Mouse (Mus musculus) limb, embryonic 10.5 days (tissue): ENCODE data around the gene A630001G21Rik. TPM values are rescaled to one million over a fixed set of nuclear protein-coding genes. Genes with fewer than 3 reads are reported as not detected.
A peak's percentile ranks its signal among the peaks of the same experiment; 100 is the strongest.

Source experiments
- DNase-seq: peaks from one replicate; pipeline ENCODE4 v3.0.0-alpha.2; 2017; ENCODE audit warnings: low spot score
- H3K27ac ChIP-seq: fragments of 300-500 bp; sonication (generic); 2 replicates; pipeline ENCODE4 v1.5.1; 2016; ENCODE audit warnings: mild to moderate bottlenecking
- H3K27me3 ChIP-seq: fragments of 300-500 bp; sonication (generic); 2 replicates; pipeline ENCODE4 v1.6.1; 2016; ENCODE audit warnings: low read depth, mild to moderate bottlenecking; ENCODE audit not compliant: poor library complexity, severe bottlenecking
- H3K36me3 ChIP-seq: fragments of 300-500 bp; sonication (generic); 2 replicates; pipeline ENCODE4 v1.6.1; 2016; ENCODE audit warnings: mild to moderate bottlenecking, moderate library complexity
- H3K4me1 ChIP-seq: fragments of 300-500 bp; sonication (generic); 2 replicates; pipeline ENCODE4 v1.6.1; 2016
- H3K4me3 ChIP-seq: fragments of 300-500 bp; sonication (generic); 2 replicates; pipeline ENCODE4 v1.5.1; 2016; ENCODE audit warnings: mild to moderate bottlenecking, moderate library complexity
- H3K9me3 ChIP-seq: fragments of 300-500 bp; sonication (generic); replicated peaks from 2 replicates; pipeline ENCODE4 v1.6.1; 2016; ENCODE audit warnings: mild to moderate bottlenecking
- WGBS: fragments of 180-500 bp; shearing (Covaris S2); methylation state at CpG from one replicate; pipeline ENCODE4 v1.1.7; 2016; 5-methylcytosine and 5-hydroxymethylcytosine counted together
- polyA plus RNA-seq: library from polyadenylated mRNA; unstranded; fragments of >200 nt; fragmentation: Nextera tagmentation; extraction: Ambion mirVana; gene quantifications from 2 replicates; pipeline ENCODE4 v1.2.1, GENCODE M21; 2016

Gene A630001G21Rik
- polyA plus RNA-seq, 1 experiment from 2014 or later: 0.48 TPM

- Histone ChIP-seq H3K9me3 (no peaks in the 10 kb centered on the region), H3K4me1 (peaks cover 6% of the 10 kb centered on the region; the same call in 1 of the 2 replicates), H3K4me3 (peak overlapping the region; percentile 95), H3K36me3 (peaks cover 12% of the 10 kb centered on the region), H3K27me3 (no peaks in the 10 kb centered on the region), H3K27ac (peak overlapping the region; percentile 95)
- under 1% methylated on average over 38 of the region's 38 CpGs for WGBS
- DNase-seq: peak; percentile 73
These were observed 15.8 kb upstream of the A630001G21Rik start for GRCm38 (mm10) chr1:85794106-85794771.

- peak within 1 kb of the TSS; percentile 95 for H3K4me3 ChIP-seq
- WGBS: under 1% methylated on average over 107 of the region's 118 CpGs
These were observed 15.0 kb upstream of the A630001G21Rik start, which contains the start of gene Cab39 for GRCm38 (mm10) chr1:85793208-85794105. Gene Cab39, plus strand, starts transcription at chr1:85793441.

GRCm38 (mm10) chr1:85791476-85791875, 13.0 kb upstream of the A630001G21Rik start:
- 92% methylated on average over 3 of the region's 3 CpGs for WGBS

More at GRCm38 (mm10) chr1:85793208-85794105, 15.0 kb upstream of the A630001G21Rik start, which contains the start of gene Cab39:
- H3K27ac ChIP-seq: peak within 1 kb of the TSS; percentile 95
- H3K4me1 ChIP-seq: peaks cover 6% of the 10 kb centered on the region; the same call in 1 of the 2 replicates
- no peaks in the 10 kb centered on the region for H3K27me3 ChIP-seq
- DNase-seq: peak; percentile 86
- no peaks in the 10 kb centered on the region for H3K9me3 ChIP-seq
- H3K36me3 ChIP-seq: peaks cover 12% of the 10 kb centered on the region

GRCm38 (mm10) chr1:85790565-85790964, 12.1 kb upstream of the A630001G21Rik start:
- 68% methylated on average over 3 of the region's 3 CpGs for WGBS
- Histone ChIP-seq H3K4me3 (no peak overlapping the region), H3K4me1 (peaks cover 6% of the 10 kb centered on the region; the same call in 1 of the 2 replicates), H3K36me3 (no peaks in the 10 kb centered on the region), H3K27ac (no peak overlapping the region), H3K9me3 (no peaks in the 10 kb centered on the region), H3K27me3 (no peaks in the 10 kb centered on the region)
- DNase-seq: peak; percentile 21

More at GRCm38 (mm10) chr1:85791476-85791875, 13.0 kb upstream of the A630001G21Rik start:
- peak; percentile 12 for DNase-seq
- no peaks in the 10 kb centered on the region for H3K9me3 ChIP-seq
- H3K4me3 ChIP-seq: no peak overlapping the region
- peaks cover 8% of the 10 kb centered on the region for H3K36me3 ChIP-seq
- no peak overlapping the region for H3K27ac ChIP-seq
- peaks cover 6% of the 10 kb centered on the region; the same call in 1 of the 2 replicates for H3K4me1 ChIP-seq
- H3K27me3 ChIP-seq: no peaks in the 10 kb centered on the region

- WGBS: 80% methylated on average over 4 of the region's 4 CpGs
- Histone ChIP-seq H3K27ac (no peak overlapping the region), H3K36me3 (no peaks in the 10 kb centered on the region), H3K9me3 (no peaks in the 10 kb centered on the region), H3K27me3 (no peaks in the 10 kb centered on the region), H3K4me1 (0 out of 2 replicates have a peak, but pooled peaks cover 2% of the 10 kb centered on the region), H3K4me3 (no peak overlapping the region)
- no peak for DNase-seq
These were observed 1.2 kb upstream of the A630001G21Rik start for GRCm38 (mm10) chr1:85779428-85780180.

GRCm38 (mm10) chr1:85779012-85779411, 569 bp upstream of the A630001G21Rik start:
- Histone ChIP-seq H3K36me3 (no peaks in the 10 kb centered on the region), H3K9me3 (no peaks in the 10 kb centered on the region), H3K27ac (no peak overlapping the region), H3K27me3 (no peaks in the 10 kb centered on the region), H3K4me3 (no peak overlapping the region), H3K4me1 (0 out of 2 replicates have a peak, but pooled peaks cover 2% of the 10 kb centered on the region)
- no peak for DNase-seq
- WGBS: 75% methylated on average over 3 of the region's 3 CpGs

- WGBS: 48% methylated on average over 10 of the region's 10 CpGs
- Histone ChIP-seq H3K27me3 (no peaks in the 10 kb centered on the region), H3K4me3 (no peak overlapping the region), H3K27ac (no peak overlapping the region), H3K4me1 (0 out of 2 replicates have a peak, but pooled peaks cover 2% of the 10 kb centered on the region), H3K9me3 (no peaks in the 10 kb centered on the region), H3K36me3 (no peaks in the 10 kb centered on the region)
- no peak for DNase-seq
These were observed 2.3 kb downstream of the A630001G21Rik start for GRCm38 (mm10) chr1:85776154-85776553.

- DNase-seq: no peak
- no peaks in the 10 kb centered on the region for H3K36me3 ChIP-seq
- no peak overlapping the region for H3K27ac ChIP-seq
- WGBS: 89% methylated on average over 7 of the region's 7 CpGs
- H3K4me1 ChIP-seq: 0 out of 2 replicates have a peak, but pooled peaks cover 2% of the 10 kb centered on the region
- no peaks in the 10 kb centered on the region for H3K9me3 ChIP-seq
- no peak overlapping the region for H3K4me3 ChIP-seq
- no peaks in the 10 kb centered on the region for H3K27me3 ChIP-seq
These were observed 3.3 kb downstream of the A630001G21Rik start for GRCm38 (mm10) chr1:85775136-85775535.

- Histone ChIP-seq H3K4me1 (0 out of 2 replicates have a peak, but pooled peaks cover 2% of the 10 kb centered on the region), H3K9me3 (no peaks in the 10 kb centered on the region), H3K27me3 (no peaks in the 10 kb centered on the region), H3K27ac (no peak overlapping the region), H3K36me3 (no peaks in the 10 kb centered on the region), H3K4me3 (no peak overlapping the region)
- no peak for DNase-seq
- WGBS: 88% methylated on average over 3 of the region's 3 CpGs
These were observed 6.5 kb downstream of the A630001G21Rik start for GRCm38 (mm10) chr1:85771976-85772375.

GRCm38 (mm10) chr1:85767754-85768153, 10.7 kb downstream of the A630001G21Rik start:
- H3K36me3 ChIP-seq: no peaks in the 10 kb centered on the region

GRCm38 (mm10) chr1:85766120-85766519, 12.3 kb downstream of the A630001G21Rik start:
- H3K9me3 ChIP-seq: no peaks in the 10 kb centered on the region
- DNase-seq: no peak
- no peaks in the 10 kb centered on the region for H3K27me3 ChIP-seq
- H3K4me1 ChIP-seq: no peaks in the 10 kb centered on the region
- H3K27ac ChIP-seq: no peak overlapping the region
- 75% methylated on average over 3 of the region's 3 CpGs for WGBS
- no peak overlapping the region for H3K4me3 ChIP-seq
- H3K36me3 ChIP-seq: no peaks in the 10 kb centered on the region

More at GRCm38 (mm10) chr1:85767754-85768153, 10.7 kb downstream of the A630001G21Rik start:
- no peak for DNase-seq
- Histone ChIP-seq H3K4me3 (no peak overlapping the region), H3K27ac (no peak overlapping the region), H3K27me3 (no peaks in the 10 kb centered on the region), H3K9me3 (no peaks in the 10 kb centered on the region), H3K4me1 (no peaks in the 10 kb centered on the region)
- 75% methylated on average over 1 of the region's 1 CpGs for WGBS

- Histone ChIP-seq H3K36me3 (no peaks in the 10 kb centered on the region), H3K27me3 (no peaks in the 10 kb centered on the region), H3K4me3 (no peak overlapping the region), H3K4me1 (no peaks in the 10 kb centered on the region), H3K9me3 (no peaks in the 10 kb centered on the region), H3K27ac (no peak overlapping the region)
- DNase-seq: no peak
- WGBS: 81% methylated on average over 4 of the region's 4 CpGs
These were observed 14.2 kb downstream of the A630001G21Rik start for GRCm38 (mm10) chr1:85764291-85764690.
